Mouse (Mus musculus) stomach, postnatal 0 days (tissue): ENCODE data around the gene Ascl1.

Source experiments
- CTCF ChIP-seq: IDR thresholded peaks from 2 replicates; pipeline ENCODE4 v1.5.1; 2016; ENCODE audit warnings: antibody characterized with exemption, low read depth, mild to moderate bottlenecking, moderate library complexity
- EP300 ChIP-seq: optimal IDR thresholded peaks from 2 replicates; pipeline ENCODE3; 2016; ENCODE audit warnings: antibody characterized with exemption

DNA sequence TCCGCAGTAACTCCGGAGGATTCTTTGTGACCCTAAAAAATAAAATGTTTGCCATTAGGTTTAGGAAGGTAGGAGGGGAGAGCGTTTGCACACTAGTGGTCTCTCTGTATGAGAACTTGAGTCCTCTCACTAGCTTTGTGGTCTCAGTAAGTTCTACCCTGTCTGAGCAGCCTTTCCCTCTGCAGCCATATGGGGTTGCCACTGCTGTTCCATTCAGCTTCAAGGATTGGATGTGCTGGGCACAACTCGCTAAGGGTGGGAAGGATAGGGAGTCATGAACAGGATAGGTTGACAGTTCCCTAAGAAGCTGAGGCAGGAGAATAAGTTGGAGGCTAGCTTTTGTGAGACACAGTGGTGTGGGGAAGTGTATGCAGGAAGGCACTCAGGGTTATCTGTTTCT, 716 bp upstream of the Ascl1 start:
- no peak for TF ChIP-seq CTCF
- TF ChIP-seq EP300 = no peak
